Mouse (Mus musculus): ENCODE data around the gene Olfr9.
"Not testable (repeated sequence)": the region's sequence is repeated elsewhere in the genome, so short reads cannot be mapped to it uniquely, and the experiment has no call there.

GRCm38 (mm10) chr10:128989131-128989530 lies at the start of gene Olfr9:
- TF ChIP-seq CTCF (IDR thresholded peaks at IDR 0.05; ENCODE audit: extremely low read depth, insufficient read depth, insufficient read length, insufficient replicate concordance); POLR2A (IDR thresholded peaks at IDR 0.05; ENCODE audit: low read depth, low read length): not testable (repeated sequence)

All from spleen, adult 2 months (tissue).